11 mouse cellular contexts compared by ENCODE assay signal in the genomic region with DNA sequence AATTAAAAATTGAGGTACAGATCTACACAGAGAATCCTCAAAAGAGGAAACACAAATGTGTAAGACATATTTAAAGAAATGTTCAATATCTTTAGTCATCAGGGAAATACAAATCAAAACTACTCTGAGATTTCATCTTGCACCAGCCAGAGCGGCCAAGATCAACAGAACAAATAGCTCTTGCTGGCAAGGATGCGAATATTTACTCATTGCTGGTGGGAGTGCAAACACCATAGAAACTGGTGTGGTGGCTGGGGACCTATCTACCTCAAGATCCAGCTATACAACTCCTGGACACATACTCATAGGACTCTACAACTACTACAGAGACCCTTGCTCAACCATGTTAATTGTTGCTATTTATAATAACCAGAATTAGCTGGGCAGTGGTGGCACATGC.
"Had no signal": no experiment of that assay in that cellular context is flagged by ENCODE, and none has a peak within 500 bp of the region (broad histone marks: within the 10 kb centered on the region; RNA-seq: fewer than 3 reads in every experiment).

No protein-coding gene starts in this region.

- H3K9me3 ChIP-seq: kidney, embryonic 15.5 days; limb, embryonic 15.5 days; midbrain, embryonic 12.5 days had no signal

- H3K27me3 ChIP-seq: kidney, embryonic 15.5 days; limb, embryonic 15.5 days; midbrain, embryonic 12.5 days had no signal

- H3K27ac ChIP-seq: kidney, embryonic 15.5 days; limb, embryonic 15.5 days; liver, embryonic 14.5 days; midbrain, embryonic 12.5 days had no signal

- H3K9ac ChIP-seq: kidney, embryonic 15.5 days; limb, embryonic 15.5 days; liver, embryonic 14.5 days; lung, embryonic 14.5 days; midbrain, embryonic 12.5 days had no signal

- H3K4me1 ChIP-seq: limb, embryonic 15.5 days; midbrain, embryonic 12.5 days had no signal

- DNase-seq: kidney, adult 2 months; kidney, postnatal 14 days; layer of hippocampus, postnatal 36 days; lung, embryonic 14.5 days; right cerebral cortex, postnatal 25 days; thymus, postnatal 36 days had no signal

- ATAC-seq: intestine, embryonic 16.5 days had no signal

- H3K4me2 ChIP-seq: kidney, embryonic 15.5 days; limb, embryonic 15.5 days; lung, embryonic 14.5 days; midbrain, embryonic 12.5 days had no signal

- H3K4me3 ChIP-seq: kidney, embryonic 15.5 days; limb, embryonic 15.5 days; midbrain, embryonic 12.5 days had no signal
